Mouse (Mus musculus): ENCODE measurements at regions not wholly inside any gene's neighbourhood (a gene's known extent, or its start where the extent isn't known, plus 50 kb on each side); places are given as distances from the start of the nearest gene placed in this dataset.

DNA sequence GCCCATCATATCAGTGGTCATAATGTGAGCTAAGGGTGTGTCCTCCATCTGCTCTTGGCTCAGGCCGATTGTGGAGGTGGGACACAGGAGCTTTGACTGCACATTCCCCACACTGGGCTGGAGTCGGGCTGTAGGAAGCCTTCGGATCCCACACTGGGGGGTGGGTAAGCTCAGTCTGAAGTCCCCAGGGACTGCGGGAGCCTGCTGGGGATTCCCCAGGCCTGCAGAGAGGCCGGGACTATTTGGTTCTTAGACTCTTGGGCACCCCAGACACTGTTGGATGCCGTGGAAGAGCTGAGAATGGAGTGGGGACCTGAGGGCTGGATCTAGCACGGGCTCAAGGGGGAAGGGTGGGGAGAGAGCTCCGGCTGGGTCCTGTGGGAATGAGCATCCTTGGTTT, 547.1 kb upstream of the Nrp1 start:
- DNase-seq (ENCODE audit: low spot score): no peak

DNA sequence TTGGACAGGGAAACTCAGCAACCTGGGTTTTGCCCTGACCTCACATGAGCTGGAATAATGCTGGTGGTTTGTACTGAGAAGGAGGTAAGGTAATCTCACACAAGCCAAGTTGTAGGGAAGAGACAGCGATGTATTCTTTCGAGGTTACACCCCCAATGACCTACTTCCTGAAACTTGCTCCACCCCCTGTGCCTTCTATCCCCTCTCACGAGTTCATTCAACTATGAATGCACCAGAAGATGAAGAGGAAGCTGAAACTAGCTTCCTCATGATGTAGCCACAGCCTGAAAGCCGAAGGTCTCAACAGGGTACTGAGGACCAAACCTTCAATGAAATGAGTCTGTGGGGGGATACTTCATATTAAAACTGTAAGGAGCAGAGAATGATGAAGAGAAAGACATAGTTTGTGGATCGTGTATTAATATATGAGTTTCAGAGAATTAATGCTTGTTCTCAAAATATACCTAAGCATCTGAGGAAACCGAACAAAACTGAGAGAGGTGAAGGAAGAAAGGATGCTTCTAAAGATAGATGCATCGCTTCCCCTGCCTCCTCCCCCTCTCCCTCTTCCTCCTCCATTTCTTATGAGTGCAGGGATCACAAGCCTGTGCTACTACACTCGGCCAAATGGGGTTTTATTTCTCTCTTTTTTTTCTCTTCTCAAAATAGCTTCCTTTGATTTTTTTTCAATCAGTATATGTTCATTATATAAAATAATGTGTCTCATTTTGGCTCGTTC, 543.5 kb upstream of the Nrp1 start:
- DNase-seq (ENCODE audit: low spot score): no peak

DNA sequence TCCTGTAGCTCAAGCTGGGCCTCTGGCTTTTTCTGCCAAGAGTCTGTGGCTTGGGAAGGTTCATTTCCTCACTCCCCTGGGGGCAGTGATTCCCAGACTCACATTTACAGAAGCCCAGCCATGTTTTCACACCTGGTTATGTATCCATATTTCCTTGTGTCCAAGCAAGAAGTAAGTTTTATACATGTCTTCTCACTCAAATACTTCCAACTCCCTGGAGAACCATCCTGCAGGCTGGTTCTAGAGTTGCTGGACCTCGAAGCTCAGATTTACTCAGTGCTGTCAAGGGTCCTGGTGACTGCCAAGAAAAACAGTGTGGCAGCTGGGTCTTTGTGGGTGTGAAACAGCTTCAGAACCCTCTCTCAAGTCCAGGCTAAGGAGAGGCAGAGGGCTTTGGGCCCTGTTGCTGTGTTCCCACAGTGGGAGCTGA, 537.6 kb upstream of the Nrp1 start:
- no peak for DNase-seq (ENCODE audit: low spot score)

DNA sequence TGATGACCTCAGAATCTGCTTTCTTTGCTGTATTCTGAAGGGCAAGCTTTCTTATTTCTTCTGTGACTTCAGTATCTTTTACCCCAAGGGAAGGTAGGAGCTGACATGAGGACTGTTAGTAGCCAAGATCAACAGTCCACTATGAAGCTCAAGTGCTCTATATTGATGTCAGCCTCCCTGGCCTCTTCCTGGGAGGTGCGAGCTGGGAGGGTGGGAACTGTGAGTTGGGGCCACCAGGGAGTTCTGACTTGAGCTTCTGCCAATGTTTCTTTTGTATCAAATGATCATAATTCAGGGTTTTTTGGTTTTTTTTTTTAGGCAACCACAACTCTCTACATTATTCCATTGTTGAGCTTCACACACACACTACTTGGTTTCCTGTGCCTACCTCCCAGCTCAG, 536.8 kb upstream of the Nrp1 start:
- DNase-seq (ENCODE audit: low spot score): no peak

DNA sequence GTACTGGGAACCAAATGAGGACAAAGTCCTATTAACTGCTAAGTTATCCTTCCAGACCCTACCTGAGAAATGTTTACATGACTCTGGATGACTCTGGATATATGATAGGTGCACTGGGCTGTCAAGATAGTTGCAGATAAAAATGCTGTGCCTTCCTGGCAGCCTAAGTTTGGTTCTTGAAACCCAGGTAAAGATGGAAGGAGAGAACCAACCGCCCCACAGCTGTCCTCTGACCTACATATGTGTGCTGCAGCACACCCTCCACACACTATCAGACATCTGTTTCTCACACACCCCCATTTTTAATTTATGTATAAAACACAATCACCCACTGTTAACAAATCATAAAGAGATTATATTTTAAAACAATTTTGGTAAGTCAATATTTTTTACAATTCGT, 533.4 kb upstream of the Nrp1 start:
- no peak for DNase-seq (ENCODE audit: low spot score)

DNA sequence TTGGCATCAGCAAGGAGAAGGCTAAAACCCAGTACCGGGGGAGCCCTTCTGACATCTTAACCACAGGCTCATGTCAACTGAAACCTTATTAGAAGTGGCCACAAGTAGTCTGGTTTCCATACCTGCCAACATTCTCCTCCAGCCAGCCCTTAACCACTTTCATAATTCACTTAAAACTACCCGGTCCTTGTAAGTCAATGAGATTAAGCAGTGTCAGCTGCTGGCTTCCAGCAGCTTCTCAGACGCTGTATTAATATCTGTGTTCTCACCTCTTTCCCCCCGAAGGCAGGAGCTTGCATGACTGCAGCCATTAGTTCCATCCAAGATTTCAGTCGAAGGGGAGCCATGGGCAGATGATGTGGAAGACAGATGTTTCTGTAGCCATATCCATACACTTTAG, 530.6 kb upstream of the Nrp1 start:
- peak; percentile 81 for DNase-seq (ENCODE audit: low spot score)

DNA sequence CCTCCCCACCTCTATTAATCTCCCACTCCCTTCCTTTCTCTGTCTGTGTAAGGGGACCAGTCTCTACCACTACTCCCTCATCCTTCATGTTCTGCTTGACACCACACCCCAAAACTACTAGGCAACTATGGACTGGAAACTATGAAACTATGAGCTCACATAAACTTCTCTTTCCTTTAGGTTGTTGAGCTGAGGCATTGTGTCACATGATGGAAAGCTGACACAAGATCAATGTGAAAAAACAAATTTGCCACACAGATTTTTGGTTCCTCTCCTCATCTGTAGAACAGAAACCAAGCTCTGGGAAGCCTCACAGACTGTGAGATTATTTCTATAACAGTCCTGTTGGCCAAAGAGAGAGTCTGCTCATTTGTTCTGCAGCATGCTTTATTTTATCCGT, 528.7 kb upstream of the Nrp1 start:
- no peak for DNase-seq (ENCODE audit: low spot score)

DNA sequence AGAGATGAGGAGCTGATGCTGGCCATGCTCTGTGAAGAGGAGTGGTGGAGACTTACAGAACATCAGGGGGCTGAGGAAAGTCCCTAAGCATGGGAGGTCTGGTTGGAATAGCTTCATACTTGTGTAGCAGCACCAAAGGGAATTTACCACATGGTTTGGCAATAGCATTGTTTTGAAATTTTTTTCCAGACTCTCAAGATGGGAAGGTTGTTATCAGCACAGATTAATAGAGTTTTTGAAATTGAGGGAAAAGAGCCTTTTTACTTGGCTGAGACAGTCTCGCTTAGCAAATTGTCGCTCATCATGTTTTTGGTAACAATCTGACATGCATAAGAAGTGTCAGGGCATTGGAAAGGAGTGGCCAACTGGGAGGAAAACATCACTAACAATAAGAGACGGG, 524.4 kb upstream of the Nrp1 start:
- no peak for DNase-seq (ENCODE audit: low spot score)

DNA sequence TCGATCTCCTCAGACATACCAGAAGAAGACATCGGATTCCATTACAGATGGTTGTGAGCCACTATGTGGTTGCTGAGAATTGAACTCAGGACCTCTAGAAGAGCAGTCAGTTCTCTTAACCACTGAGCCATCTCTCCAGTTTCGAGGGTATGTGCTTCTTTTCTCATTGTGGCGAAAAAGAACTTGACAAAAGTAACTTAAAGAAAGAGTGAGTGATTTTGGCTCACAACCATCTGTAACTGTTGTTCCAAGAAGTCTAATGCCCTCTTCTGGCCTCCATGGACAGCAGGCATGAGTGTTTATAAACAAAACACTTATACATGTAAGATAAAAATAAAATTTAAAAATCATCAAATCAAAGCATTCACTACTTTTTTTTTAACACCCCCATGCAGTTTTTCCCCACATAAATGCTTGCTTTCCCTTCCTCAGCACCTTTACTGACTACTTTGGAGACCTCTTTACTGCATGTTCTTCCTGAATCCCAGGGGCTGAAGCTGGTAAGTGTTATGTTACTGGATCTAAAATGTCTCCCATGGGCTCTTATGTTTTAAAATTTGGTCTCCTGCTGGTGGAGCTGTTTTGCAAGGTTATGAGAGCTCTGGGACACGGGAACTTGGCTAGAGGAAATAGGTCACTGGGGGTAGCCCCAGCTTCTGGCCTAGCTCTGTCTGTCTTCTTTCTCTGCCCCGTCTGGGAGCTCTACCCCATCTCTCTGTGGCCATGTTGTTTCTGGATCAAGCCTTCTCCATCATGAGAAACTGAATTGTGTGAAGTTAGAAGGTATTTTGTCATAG, 521.8 kb upstream of the Nrp1 start:
- no peak for DNase-seq (ENCODE audit: low spot score)

DNA sequence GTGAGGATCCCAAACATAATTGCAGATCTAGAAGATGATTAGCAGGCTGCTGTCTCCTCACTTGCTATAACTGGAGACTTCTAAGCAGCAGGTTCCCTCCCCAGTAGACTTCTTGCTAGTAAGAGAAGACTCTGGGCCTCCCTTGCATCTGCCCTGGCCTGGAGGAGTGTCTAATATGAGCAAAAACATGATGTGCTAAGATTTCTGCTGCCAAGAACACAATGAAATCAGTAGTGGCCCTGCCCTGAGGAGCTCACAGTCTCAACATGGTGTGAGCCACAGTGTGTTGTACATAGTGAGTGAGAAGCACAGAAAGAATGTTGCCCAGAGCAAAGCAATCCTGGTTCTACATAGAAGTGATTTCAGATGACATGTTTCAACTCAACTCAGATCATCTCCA, 520.1 kb upstream of the Nrp1 start:
- DNase-seq (ENCODE audit: low spot score): no peak

DNA sequence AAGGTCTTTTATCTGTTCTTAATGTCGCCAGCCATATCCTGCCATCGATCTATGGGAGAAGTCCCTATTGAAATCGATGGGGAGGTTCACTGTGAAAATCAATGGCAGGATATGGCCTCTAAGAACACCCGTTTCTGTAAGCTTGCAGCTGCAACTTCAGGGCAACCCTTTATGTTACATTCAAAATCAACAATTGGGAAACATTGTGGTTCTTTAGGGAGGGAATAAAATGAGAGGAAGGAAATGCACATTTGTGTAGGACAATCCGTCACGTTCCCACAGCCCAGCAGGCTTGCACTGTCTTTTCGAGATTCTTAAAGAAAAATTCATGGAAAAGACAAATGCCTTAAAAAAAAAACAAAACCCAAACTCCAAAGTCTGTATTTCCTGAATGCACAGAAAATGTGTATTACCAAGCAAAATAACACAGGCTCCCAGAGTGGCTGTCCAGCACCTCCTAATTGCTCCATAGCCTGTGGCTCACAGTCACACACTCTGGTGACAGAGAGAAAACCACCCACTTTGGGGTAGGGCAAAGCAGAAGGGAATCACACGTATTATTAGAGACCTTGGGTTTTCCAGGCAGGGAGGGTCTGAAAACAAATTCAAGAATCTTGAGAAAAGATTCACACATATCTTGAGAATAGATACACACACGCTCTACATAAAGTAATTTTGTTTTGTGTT, 510.9 kb upstream of the Nrp1 start:
- no peak for DNase-seq (ENCODE audit: low spot score)

DNA sequence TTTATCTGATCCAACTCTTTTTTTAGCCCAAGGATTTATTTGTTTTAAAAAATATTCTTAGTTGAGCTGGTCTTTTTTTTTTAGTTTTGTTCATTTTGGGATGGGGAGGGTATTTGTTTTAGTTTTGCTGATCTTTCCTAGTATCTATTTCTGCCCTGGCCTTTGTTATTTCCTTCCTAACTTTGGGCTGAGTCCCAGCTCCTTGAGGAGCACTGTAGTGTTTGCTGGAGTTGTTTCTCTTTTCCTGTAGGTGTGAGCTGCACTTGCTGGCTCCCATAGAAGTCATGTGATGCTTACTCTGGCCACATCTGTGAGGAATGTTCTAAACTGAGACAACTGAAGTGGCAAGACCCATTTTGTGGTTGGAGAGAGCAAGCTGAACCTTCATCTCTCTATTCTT, 508.5 kb upstream of the Nrp1 start:
- no peak for DNase-seq (ENCODE audit: low spot score)

DNA sequence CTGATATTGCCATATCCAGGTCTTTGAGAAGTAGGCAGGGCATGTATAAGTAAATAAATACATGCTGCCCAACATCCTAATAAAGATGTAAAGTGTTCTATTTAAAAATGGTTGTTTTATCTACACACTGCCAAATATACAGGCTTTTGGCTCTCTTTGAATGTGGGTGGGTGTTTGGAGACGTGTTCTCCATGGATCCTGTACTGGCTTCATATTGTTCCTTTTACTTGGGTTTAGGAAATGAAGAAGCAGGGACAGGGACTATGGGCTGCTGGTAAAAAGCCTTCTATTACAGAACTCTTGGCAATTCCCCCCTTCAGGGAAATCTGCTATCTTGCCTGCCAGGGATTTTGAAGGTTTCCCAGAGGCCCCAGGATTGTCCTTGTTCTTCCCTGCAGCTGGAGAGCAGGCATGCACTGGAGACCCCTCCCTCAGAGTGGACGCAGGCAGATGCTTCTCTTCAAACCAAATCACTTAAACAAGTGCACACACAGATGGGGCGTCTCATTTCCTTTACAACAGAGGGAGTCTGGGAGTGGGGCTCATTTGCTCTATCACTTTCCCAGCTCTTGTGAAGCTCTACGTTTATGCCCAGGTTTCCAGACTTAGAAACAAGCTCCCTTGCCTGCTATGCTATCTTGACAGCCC, 502.6 kb upstream of the Nrp1 start:
- DNase-seq (ENCODE audit: low spot score): no peak

DNA sequence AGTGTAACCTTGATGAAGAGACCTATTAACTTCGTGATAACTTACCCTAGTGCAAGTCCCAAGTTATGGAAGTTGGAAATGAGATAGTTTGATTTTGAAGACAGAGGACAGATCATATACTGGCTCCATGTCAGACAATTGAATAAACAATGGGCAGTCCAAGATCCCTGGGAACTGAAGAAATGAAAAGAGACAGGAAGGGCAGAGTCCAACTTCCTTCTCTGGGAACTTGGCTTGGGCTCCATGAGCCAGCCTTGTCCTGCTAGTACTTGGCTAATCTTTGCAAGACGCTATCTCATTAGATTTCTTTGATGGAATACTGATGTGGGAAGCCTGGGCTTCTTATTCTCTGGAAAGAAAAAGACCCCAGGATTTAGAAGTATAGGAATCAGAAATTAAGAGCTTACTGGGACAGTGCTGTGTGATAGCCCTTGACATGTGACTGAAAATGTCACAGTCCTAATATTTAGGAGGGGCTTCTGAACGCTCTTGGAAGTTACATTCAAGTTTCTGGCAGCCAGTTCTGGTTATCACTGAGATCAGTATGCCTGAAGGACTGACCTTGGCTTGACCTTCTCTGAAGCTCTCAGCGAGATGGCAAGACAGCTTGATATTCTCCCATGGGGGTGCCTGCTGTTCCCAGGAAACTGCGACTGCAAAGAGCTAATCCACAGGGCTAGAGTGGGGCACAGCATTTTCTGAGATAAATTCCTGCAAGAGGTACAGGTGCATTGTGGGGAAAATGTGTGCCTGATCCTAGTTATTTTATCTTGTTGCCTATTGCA, 501.9 kb upstream of the Nrp1 start:
- peak; percentile 47 for DNase-seq (ENCODE audit: low spot score)

DNA sequence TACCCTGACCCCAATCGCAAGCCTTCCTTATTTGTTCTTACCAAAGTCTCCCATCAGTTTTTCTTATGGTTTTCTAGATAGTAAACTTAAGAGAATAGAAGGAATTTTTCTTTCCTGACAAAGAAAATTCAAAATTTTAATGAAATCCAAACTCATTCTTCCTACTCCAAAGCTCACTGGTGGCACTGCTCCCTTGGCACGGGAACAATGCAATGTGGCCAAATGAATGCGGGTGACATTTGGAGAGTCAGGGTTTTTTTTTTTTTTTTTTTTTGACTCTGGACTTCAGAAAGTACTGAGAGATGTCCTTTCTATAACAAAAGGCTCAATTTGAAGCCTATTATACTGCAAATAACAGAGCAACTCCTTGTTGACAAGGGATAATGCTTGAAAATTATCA, 499.4 kb upstream of the Nrp1 start:
- DNase-seq (ENCODE audit: low spot score): no peak

DNA sequence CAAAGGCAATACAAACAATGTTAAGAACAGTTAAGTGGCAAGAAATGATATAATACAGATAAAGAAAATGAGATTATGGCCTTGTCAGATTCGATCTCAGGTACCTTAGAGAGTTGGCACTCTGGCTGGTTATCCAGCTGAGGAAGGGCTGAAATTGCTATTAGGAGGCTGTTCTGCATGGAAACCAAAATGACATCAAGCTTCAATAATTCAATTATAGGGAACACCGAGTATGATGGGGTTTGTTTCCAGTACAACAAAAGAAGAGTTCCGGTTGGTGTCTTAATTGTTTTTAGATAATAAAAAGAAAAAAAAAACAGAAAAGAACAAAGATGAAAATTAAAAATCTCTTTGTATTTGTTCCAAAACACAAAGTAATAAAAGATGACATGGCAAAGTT, 498.0 kb upstream of the Nrp1 start:
- peak; percentile 40 for DNase-seq (ENCODE audit: low spot score)

DNA sequence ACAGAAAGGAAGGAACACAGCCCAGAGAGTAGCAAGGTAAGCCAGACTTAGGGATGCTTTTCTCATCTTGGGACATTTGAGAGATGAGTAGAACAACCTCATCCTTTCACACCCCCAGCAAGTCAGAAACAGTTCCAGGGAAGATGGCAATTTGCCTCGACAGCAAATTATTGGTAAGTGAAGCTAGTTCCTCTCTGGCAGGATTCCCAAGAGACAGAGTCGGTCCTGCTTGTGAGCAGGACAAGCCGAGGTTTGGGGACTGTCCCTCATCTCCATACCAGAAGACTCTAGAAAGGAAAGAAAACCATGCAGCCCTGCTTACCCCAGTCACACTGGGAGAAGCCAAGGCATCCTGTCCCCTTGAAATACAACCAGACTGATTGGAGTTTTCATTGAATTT, 497.5 kb upstream of the Nrp1 start:
- peak; percentile 58 for DNase-seq (ENCODE audit: low spot score)

DNA sequence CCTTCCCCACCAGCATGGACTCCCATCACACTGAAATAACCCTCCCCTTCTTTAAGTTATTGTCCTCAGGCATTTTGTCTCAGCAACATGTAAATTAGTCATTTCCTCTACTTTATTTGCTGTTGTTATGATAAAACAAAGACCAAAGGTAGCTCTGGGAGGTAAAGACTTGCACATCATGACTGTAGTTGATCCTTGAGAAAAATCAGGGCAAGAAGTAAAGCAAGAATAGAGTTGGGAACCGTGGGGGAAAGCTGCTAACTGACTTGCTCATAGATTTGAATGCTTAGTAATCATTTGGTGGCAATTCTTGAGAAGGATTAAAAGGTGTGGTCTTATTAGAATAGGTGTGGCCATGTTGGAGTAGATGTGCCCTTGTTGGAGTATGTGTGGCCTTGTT, 473.8 kb upstream of the Nrp1 start:
- DNase-seq (ENCODE audit: low spot score): no peak

DNA sequence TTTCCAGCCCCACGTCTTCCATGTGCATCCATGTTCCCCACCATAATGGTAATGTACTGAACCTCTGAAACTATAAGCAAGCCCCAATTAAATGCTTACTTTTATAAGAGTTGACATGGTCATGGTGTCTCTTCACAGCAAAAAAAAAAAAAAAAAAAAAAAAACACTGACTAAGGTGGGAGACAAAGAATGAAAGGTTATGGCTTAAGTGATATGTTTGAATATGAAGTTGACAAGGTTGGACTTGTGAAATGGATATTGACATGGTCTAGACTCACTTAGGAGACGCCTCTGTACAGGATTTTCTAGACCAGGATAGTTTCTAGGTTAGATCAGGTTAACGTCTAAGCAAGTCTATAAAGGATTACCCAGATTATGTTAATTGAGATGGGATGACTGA, 473.2 kb upstream of the Nrp1 start:
- DNase-seq (ENCODE audit: low spot score): no peak

DNA sequence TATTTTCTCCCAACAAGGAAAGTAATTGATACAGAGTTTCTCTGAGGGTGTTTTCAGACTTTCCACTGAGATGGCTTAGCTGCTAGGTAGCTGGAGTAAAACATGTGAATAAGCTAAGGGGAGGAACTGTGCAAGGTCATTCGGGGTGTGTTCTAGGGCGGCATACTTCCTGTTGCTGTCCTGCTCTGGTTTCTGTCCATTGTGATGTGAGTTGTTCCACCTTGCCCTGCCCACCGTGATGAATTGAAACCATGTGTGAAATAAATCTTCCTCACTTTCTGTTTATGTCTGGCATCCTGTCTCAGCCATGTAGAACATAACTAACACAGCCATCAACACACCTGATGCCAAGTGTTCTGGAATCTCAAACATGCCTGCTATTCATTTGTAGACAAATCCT, 472.6 kb upstream of the Nrp1 start:
- no peak for DNase-seq (ENCODE audit: low spot score)

DNA sequence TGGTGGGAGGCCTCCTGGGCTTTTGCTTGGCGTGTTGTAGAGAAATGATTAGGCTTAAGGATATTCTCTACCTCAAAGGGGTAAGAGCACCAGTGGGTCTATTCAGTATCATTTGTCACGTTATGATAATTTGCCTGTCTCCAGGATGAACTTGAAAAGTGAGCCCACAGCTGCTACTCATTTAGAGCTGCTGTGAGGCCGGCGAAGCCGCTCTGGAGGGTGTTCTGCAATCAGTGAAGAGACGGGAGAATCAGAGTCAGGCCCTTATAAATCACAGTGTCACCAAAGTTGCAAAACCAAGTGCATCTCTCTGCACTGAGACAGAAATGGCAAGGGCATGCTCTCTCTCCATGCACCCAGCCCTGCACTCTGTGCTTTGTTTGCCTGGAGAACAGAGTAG, 467.7 kb upstream of the Nrp1 start:
- DNase-seq (ENCODE audit: low spot score): no peak

DNA sequence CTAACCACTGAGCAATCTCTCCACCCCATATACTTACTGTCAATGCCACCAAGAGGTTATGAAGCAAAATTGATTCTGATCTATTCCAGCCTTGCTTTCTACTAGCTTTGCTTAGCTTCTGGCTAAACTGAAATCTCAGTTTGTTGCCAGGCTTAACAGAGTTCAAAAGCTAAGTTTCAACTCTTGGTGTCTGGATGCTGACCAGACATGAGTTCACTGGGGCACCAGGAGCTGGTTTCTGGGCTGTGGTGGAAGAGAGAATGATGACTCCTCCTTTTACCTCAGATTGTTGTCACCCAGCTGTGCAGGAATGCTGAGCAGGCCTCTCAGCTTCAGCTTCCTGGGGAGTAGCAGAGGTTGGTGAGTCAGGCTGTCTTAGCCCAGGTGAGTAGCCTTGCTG, 464.1 kb upstream of the Nrp1 start:
- DNase-seq (ENCODE audit: low spot score): no peak

Data from MN1 (cell line).